Mouse (Mus musculus): ENCODE measurements around the gene Lcor. TPM values are rescaled to one million over a fixed set of nuclear protein-coding genes. Genes with fewer than 3 reads are reported as not detected.

The Lcor gene
- polyA plus RNA-seq, 1 experiment from 2014 or later: 36.5 TPM

- Histone ChIP-seq H3K4me3 (replicated peaks) (peak overlapping the region; percentile 74), H3K4me2 (replicated peaks) (peak overlapping the region; percentile 73), H3K27me3 (0 out of 2 replicates have a peak, but pooled peaks cover 6% of the 10 kb centered on the region), H3K9me3 (no peaks in the 10 kb centered on the region), H3K4me1 (replicated peaks) (peaks cover 25% of the 10 kb centered on the region), H3K27ac (no peak overlapping the region), H3K36me3 (no peaks in the 10 kb centered on the region), H3K9ac (replicated peaks) (no peak overlapping the region; the same call in 1 of the 2 replicates)
- 12% methylated on average over 15 of the region's 15 CpGs for WGBS
- no peak for ATAC-seq
Measured at GRCm38 (mm10) chr19:41481030-41481886, 1.2 kb upstream of the Lcor start.

GRCm38 (mm10) chr19:41481887-41482189 is 599 bp upstream of the Lcor start:
- H3K4me1 ChIP-seq (replicated peaks): peaks cover 31% of the 10 kb centered on the region
- H3K27me3 ChIP-seq: 0 out of 2 replicates have a peak, but pooled peaks cover 6% of the 10 kb centered on the region
- H3K9me3 ChIP-seq: no peaks in the 10 kb centered on the region
- peak overlapping the region; percentile 99 for H3K27ac ChIP-seq
- 5% methylated on average over 6 of the region's 6 CpGs for WGBS
- H3K4me3 ChIP-seq (replicated peaks): peak overlapping the region; percentile 74
- peak overlapping the region; percentile 73 for H3K4me2 ChIP-seq (replicated peaks)
- H3K9ac ChIP-seq (replicated peaks): peak overlapping the region; percentile 87
- no peak for ATAC-seq
- no peaks in the 10 kb centered on the region for H3K36me3 ChIP-seq

GRCm38 (mm10) chr19:41482909-41483444 is 540 bp downstream of the Lcor start:
- Histone ChIP-seq H3K36me3 (no peaks in the 10 kb centered on the region), H3K4me1 (replicated peaks) (peaks cover 38% of the 10 kb centered on the region), H3K4me2 (replicated peaks) (peak overlapping the region; percentile 73), H3K9ac (replicated peaks) (peak overlapping the region; percentile 87), H3K4me3 (replicated peaks) (peak overlapping the region; percentile 74), H3K27ac (peak overlapping the region; percentile 99), H3K27me3 (0 out of 2 replicates have a peak, but pooled peaks cover 6% of the 10 kb centered on the region), H3K9me3 (no peaks in the 10 kb centered on the region)
- WGBS: under 1% methylated on average over 46 of the region's 91 CpGs
- peak; percentile 89 for ATAC-seq

- Histone ChIP-seq H3K27ac (peak overlapping the region; percentile 99), H3K9me3 (no peaks in the 10 kb centered on the region), H3K4me3 (replicated peaks) (peak overlapping the region; percentile 74), H3K4me2 (replicated peaks) (peak overlapping the region; percentile 73), H3K4me1 (replicated peaks) (peaks cover 38% of the 10 kb centered on the region), H3K27me3 (0 out of 2 replicates have a peak, but pooled peaks cover 6% of the 10 kb centered on the region), H3K36me3 (no peaks in the 10 kb centered on the region), H3K9ac (replicated peaks) (peak overlapping the region; percentile 87)
- ATAC-seq: peak; percentile 66
- WGBS: under 1% methylated on average over 24 of the region's 30 CpGs
Measured at GRCm38 (mm10) chr19:41483445-41484040, 1.1 kb downstream of the Lcor start.

- Histone ChIP-seq H3K9me3 (no peaks in the 10 kb centered on the region), H3K36me3 (no peaks in the 10 kb centered on the region), H3K27me3 (0 out of 2 replicates have a peak, but pooled peaks cover 6% of the 10 kb centered on the region), H3K4me1 (replicated peaks) (peaks cover 38% of the 10 kb centered on the region), H3K27ac (no peak overlapping the region), H3K9ac (replicated peaks) (peak overlapping the region; percentile 64), H3K4me2 (replicated peaks) (peak overlapping the region; percentile 73), H3K4me3 (replicated peaks) (peak overlapping the region; percentile 74)
- no peak for ATAC-seq
- WGBS: 15% methylated on average over 5 of the region's 5 CpGs
Measured at GRCm38 (mm10) chr19:41484361-41484760, 1.9 kb downstream of the Lcor start.

GRCm38 (mm10) chr19:41495382-41496032 is 13.1 kb downstream of the Lcor start:
- WGBS: 87% methylated on average over 4 of the region's 4 CpGs
- H3K27me3 ChIP-seq: no peaks in the 10 kb centered on the region
- H3K4me1 ChIP-seq (replicated peaks): no peaks in the 10 kb centered on the region
- H3K9me3 ChIP-seq: no peaks in the 10 kb centered on the region
- H3K9ac ChIP-seq (replicated peaks): no peak overlapping the region
- H3K4me2 ChIP-seq (replicated peaks): no peak overlapping the region
- H3K27ac ChIP-seq: no peak overlapping the region
- no peaks in the 10 kb centered on the region for H3K36me3 ChIP-seq
- no peak overlapping the region for H3K4me3 ChIP-seq (replicated peaks)
- no peak for ATAC-seq

- H3K9ac ChIP-seq (replicated peaks): no peak overlapping the region
- no peak overlapping the region for H3K27ac ChIP-seq
- no peaks in the 10 kb centered on the region for H3K9me3 ChIP-seq
- H3K4me2 ChIP-seq (replicated peaks): no peak overlapping the region
- no peaks in the 10 kb centered on the region for H3K36me3 ChIP-seq
- ATAC-seq: no peak
- no peaks in the 10 kb centered on the region for H3K4me1 ChIP-seq (replicated peaks)
- no peaks in the 10 kb centered on the region for H3K27me3 ChIP-seq
- H3K4me3 ChIP-seq (replicated peaks): no peak overlapping the region
Measured at GRCm38 (mm10) chr19:41496058-41496457, 13.6 kb downstream of the Lcor start.

- no peak overlapping the region for H3K4me2 ChIP-seq (replicated peaks)
- no peak for ATAC-seq
- no peaks in the 10 kb centered on the region for H3K27me3 ChIP-seq
- H3K9ac ChIP-seq (replicated peaks): no peak overlapping the region
- H3K4me3 ChIP-seq (replicated peaks): no peak overlapping the region
- 94% methylated on average over 8 of the region's 8 CpGs for WGBS
- H3K27ac ChIP-seq: no peak overlapping the region
- no peaks in the 10 kb centered on the region for H3K36me3 ChIP-seq
- H3K9me3 ChIP-seq: no peaks in the 10 kb centered on the region
- H3K4me1 ChIP-seq (replicated peaks): 0 out of 2 replicates have a peak, but pooled peaks cover 3% of the 10 kb centered on the region
Measured at GRCm38 (mm10) chr19:41507872-41508271, 25.4 kb downstream of the Lcor start.

GRCm38 (mm10) chr19:41514836-41515235 is 32.4 kb downstream of the Lcor start:
- H3K36me3 ChIP-seq: no peaks in the 10 kb centered on the region
- no peak overlapping the region for H3K4me3 ChIP-seq (replicated peaks)
- H3K27me3 ChIP-seq: no peaks in the 10 kb centered on the region
- H3K27ac ChIP-seq: no peak overlapping the region
- no peak overlapping the region for H3K4me2 ChIP-seq (replicated peaks)
- 97% methylated on average over 1 of the region's 1 CpGs for WGBS
- no peak for ATAC-seq
- no peaks in the 10 kb centered on the region for H3K9me3 ChIP-seq
- H3K9ac ChIP-seq (replicated peaks): no peak overlapping the region
- peaks cover 18% of the 10 kb centered on the region for H3K4me1 ChIP-seq (replicated peaks)

GRCm38 (mm10) chr19:41515549-41515948 is 33.1 kb downstream of the Lcor start:
- Histone ChIP-seq H3K4me3 (replicated peaks) (no peak overlapping the region), H3K4me1 (replicated peaks) (peaks cover 18% of the 10 kb centered on the region), H3K9ac (replicated peaks) (no peak overlapping the region), H3K36me3 (no peaks in the 10 kb centered on the region), H3K4me2 (replicated peaks) (no peak overlapping the region), H3K9me3 (no peaks in the 10 kb centered on the region), H3K27me3 (no peaks in the 10 kb centered on the region), H3K27ac (no peak overlapping the region)
- ATAC-seq: no peak
- WGBS: 65% methylated on average over 1 of the region's 1 CpGs

- Histone ChIP-seq H3K9me3 (no peaks in the 10 kb centered on the region), H3K4me3 (replicated peaks) (no peak overlapping the region), H3K27ac (no peak overlapping the region), H3K27me3 (no peaks in the 10 kb centered on the region), H3K9ac (replicated peaks) (no peak overlapping the region), H3K4me1 (replicated peaks) (peaks cover 24% of the 10 kb centered on the region), H3K4me2 (replicated peaks) (no peak overlapping the region), H3K36me3 (no peaks in the 10 kb centered on the region)
- no peak for ATAC-seq
- 86% methylated on average over 3 of the region's 3 CpGs for WGBS
Measured at GRCm38 (mm10) chr19:41517006-41517405, 34.6 kb downstream of the Lcor start.

- Histone ChIP-seq H3K9ac (replicated peaks) (no peak overlapping the region), H3K27me3 (no peaks in the 10 kb centered on the region), H3K9me3 (no peaks in the 10 kb centered on the region), H3K4me2 (replicated peaks) (no peak overlapping the region), H3K36me3 (no peaks in the 10 kb centered on the region), H3K4me1 (replicated peaks) (peaks cover 30% of the 10 kb centered on the region), H3K4me3 (replicated peaks) (no peak overlapping the region), H3K27ac (no peak overlapping the region)
- 91% methylated on average over 6 of the region's 6 CpGs for WGBS
- no peak for ATAC-seq
Measured at GRCm38 (mm10) chr19:41519121-41519520, 36.7 kb downstream of the Lcor start.

Measured in midbrain, embryonic 13.5 days (tissue).